Mouse (Mus musculus): Measurements from ENCODE around the gene Tnc. TPM values are rescaled to one million over a fixed set of nuclear protein-coding genes. Genes with fewer than 3 reads are reported as not detected.

Tnc gene
- polyA plus RNA-seq, 1 experiment from 2014 or later: 64.2 TPM

Other genes starting within 250 kb of the Tnc start
- not detected in 2 replicates for gene Tnfsf8, start 185.7 kb downstream of the Tnc start, polyA plus RNA-seq (2015; fragmentation: Nextera tagmentation; extraction: Ambion mirVana)

All from midbrain, embryonic 16.5 days (tissue).